8 mouse cellular contexts compared by ENCODE assay signal in the genomic region with DNA sequence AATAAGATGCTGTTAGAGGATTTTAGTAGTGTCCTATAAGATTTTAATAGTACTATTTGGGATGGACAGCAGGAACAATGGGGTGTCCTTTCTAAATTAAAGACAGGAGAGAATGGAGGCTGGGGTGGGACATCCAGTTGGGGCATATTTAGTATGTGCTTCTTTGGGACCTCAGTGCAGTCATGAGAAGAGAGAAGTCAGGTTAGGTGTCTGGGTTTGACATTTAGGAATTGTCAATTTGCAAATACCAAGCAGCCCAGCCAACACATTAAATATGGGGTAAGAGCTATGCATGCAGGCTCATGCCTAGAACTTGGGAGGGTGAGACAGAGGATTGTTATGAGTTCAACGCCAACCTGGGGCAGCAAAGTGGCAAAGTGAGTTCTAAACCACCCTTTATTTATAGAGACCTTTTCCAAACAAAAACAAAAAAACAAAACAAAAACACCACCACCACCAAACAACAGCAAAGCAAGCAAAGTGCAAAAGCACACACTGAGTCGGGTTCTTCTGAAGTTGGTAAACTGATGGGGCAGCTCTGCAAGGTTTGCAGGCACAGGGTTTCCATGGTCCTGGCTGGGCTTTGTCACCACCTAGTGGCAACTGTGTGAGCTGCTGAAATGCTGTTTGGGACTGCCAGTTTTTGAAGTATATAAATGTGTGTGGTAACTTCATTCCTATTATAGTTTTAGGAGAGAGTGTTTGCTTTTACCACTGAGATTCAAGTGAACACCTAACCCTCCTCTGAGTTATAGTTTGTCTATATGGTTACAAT. TPM values are rescaled to one million over a fixed set of nuclear protein-coding genes. Genes with fewer than 3 reads are reported as not detected.
DNase-seq lines count a peak whose midpoint lies in the region; ATAC-seq and TF ChIP-seq lines count a peak whose summit lies in the region.

No protein-coding gene starts in this region.

- no peak overlapping the region for H3K9ac ChIP-seq in intestine, embryonic 14.5 days (ENCODE audit: low read length)
- H3K9ac ChIP-seq in neural tube, embryonic 13.5 days, result no peak overlapping the region

- H3K27ac ChIP-seq in testis, adult 2 months (ENCODE audit: control insufficient read depth, insufficient read depth, low read depth, low read length), result no peak overlapping the region
- H3K27ac ChIP-seq in intestine, embryonic 14.5 days (ENCODE audit: low read depth), result no peak overlapping the region
- no peak overlapping the region for H3K27ac ChIP-seq in neural tube, embryonic 13.5 days (replicated peaks)

- H3K4me2 ChIP-seq in intestine, embryonic 14.5 days (ENCODE audit: low read length), result no peak overlapping the region
- H3K4me2 ChIP-seq in neural tube, embryonic 13.5 days, result no peak overlapping the region

- 54% methylated on average over 2 of the region's 2 CpGs for WGBS in intestine, embryonic 14.5 days
- 59% methylated on average over 2 of the region's 2 CpGs for WGBS in neural tube, embryonic 13.5 days

- no peak for DNase-seq in testis, postnatal 14 days (ENCODE audit: low spot score)
- peak; percentile 76 for DNase-seq in cerebellum, adult 8-10 months
- peak; percentile 49 to 88 for DNase-seq in frontal cortex, adult 2 months (ENCODE audit: extremely low spot score in 1 of 2, low spot score in 1 of 2)
- peak; percentile 84 for DNase-seq in intestine, embryonic 14.5 days (ENCODE audit: low spot score)
- peak; percentile 65 to 86 for DNase-seq in left cerebral cortex, postnatal 25 days (ENCODE audit: low spot score in 2 of 2)
- DNase-seq in telencephalon, adult 2 months (ENCODE audit: low read depth, low spot score), result peak; percentile 55

- peaks cover 1% of the 10 kb centered on the region; the same call in 1 of the 2 replicates for H3K36me3 ChIP-seq in testis, adult 2 months (ENCODE audit: control insufficient read depth, insufficient read depth, low read length)
- H3K36me3 ChIP-seq in intestine, embryonic 14.5 days (ENCODE audit: control insufficient read depth, insufficient read depth, low read length), result peaks cover 40% of the 10 kb centered on the region
- peaks cover 30% of the 10 kb centered on the region for H3K36me3 ChIP-seq in neural tube, embryonic 13.5 days

- no peak for TF ChIP-seq POLR2A in testis, adult 2 months (IDR thresholded peaks at IDR 0.05; ENCODE audit: control insufficient read depth, low read depth, low read length)

- ATAC-seq in intestine, embryonic 14.5 days (replicated peaks; ENCODE audit: low FRiP score, low TSS enrichment, low read depth), result no peak
- ATAC-seq in neural tube, embryonic 13.5 days (ENCODE audit: low read depth), result peak; percentile 63; the same call in 1 of the 2 replicates

- H3K27me3 ChIP-seq in testis, adult 2 months (ENCODE audit: control insufficient read depth, insufficient read depth, low read length), result no peaks in the 10 kb centered on the region
- no peaks in the 10 kb centered on the region for H3K27me3 ChIP-seq in intestine, embryonic 14.5 days (replicated peaks; ENCODE audit: control insufficient read depth, insufficient read depth, low read length)
- H3K27me3 ChIP-seq in neural tube, embryonic 13.5 days, result no peaks in the 10 kb centered on the region

- peak; percentile 67; the same call in 1 of the 2 replicates for TF ChIP-seq CTCF in testis, adult 2 months (IDR thresholded peaks at IDR 0.05; ENCODE audit: control insufficient read depth, insufficient read depth, insufficient replicate concordance, low read depth, low read length)

- intact Hi-C loops in left cerebral cortex, postnatal 25 days (cut with DNase I), result loop anchor here (1.0 to 2.0 kb wide), 2 partner anchors 57 to 119 kb away; no protein-coding TSS in a partner anchor

- no peak overlapping the region for H3K4me3 ChIP-seq in testis, adult 2 months (ENCODE audit: control insufficient read depth, low read depth, low read length)
- no peak overlapping the region for H3K4me3 ChIP-seq in intestine, embryonic 14.5 days (ENCODE audit: low read depth, low read length)
- H3K4me3 ChIP-seq in neural tube, embryonic 13.5 days, result no peak overlapping the region

- H3K9me3 ChIP-seq in intestine, embryonic 14.5 days (ENCODE audit: control insufficient read depth, low read length), result no peaks in the 10 kb centered on the region
- no peaks in the 10 kb centered on the region for H3K9me3 ChIP-seq in neural tube, embryonic 13.5 days

- no peaks in the 10 kb centered on the region for H3K4me1 ChIP-seq in testis, adult 2 months (ENCODE audit: control insufficient read depth, insufficient read depth, low read length)
- 0 out of 2 replicates have a peak, but pooled peaks cover 3% of the 10 kb centered on the region for H3K4me1 ChIP-seq in intestine, embryonic 14.5 days (replicated peaks; ENCODE audit: control insufficient read depth, insufficient read depth, low read length)
- peaks cover 4% of the 10 kb centered on the region for H3K4me1 ChIP-seq in neural tube, embryonic 13.5 days (replicated peaks)

RNA-seq across cellular contexts. Expression of gene Pcnx, which starts 55.5 kb away (rescaled TPM):
- 49.1 and 54.2 TPM in 2 replicates for polyA plus RNA-seq in testis, adult 2 months (2012; rRNA removed)
- polyA plus RNA-seq in frontal cortex, adult 2 months (2012; rRNA removed), result 36.9 and 40.1 TPM in 2 replicates
- polyA plus RNA-seq in intestine, embryonic 14.5 days (2014; fragmentation: Nextera tagmentation; extraction: Ambion mirVana), result 18.2 and 23.6 TPM in 2 replicates
- total RNA-seq in left cerebral cortex, postnatal 25 days (2021), result 10 to 100 TPM; 91.5 to 99.8 TPM
- polyA plus RNA-seq in neural tube, embryonic 13.5 days (2015; fragmentation: Nextera tagmentation; extraction: Ambion mirVana), result 7.2 and 12.4 TPM in 2 replicates
